Mouse (Mus musculus) neural tube, embryonic 12.5 days (tissue): Measurements from ENCODE around the gene Zfp385b. TPM values are rescaled to one million over a fixed set of nuclear protein-coding genes. Genes with fewer than 3 reads are reported as not detected.

Source experiments
- ATAC-seq: fragments of 200-750 bp; cut with Nextera tagmentation; 2 replicates; pipeline ENCODE4 v1.8.0; 2017; ENCODE audit warnings: low read depth, mild to moderate bottlenecking, moderate TSS enrichment, moderate library complexity; ENCODE audit not compliant: low FRiP score
- H3K27ac ChIP-seq: fragments of 300-500 bp; sonication (generic); 2 replicates; pipeline ENCODE4 v1.5.1; 2016
- H3K27me3 ChIP-seq: fragments of 300-500 bp; sonication (generic); replicated peaks from 2 replicates; pipeline ENCODE4 v1.6.1; 2016; ENCODE audit warnings: mild to moderate bottlenecking
- H3K36me3 ChIP-seq: fragments of 300-500 bp; sonication (generic); 2 replicates; pipeline ENCODE4 v1.6.1; 2016; ENCODE audit warnings: mild to moderate bottlenecking
- H3K4me1 ChIP-seq: fragments of 300-500 bp; sonication (generic); 2 replicates; pipeline ENCODE4 v1.6.1; 2016
- H3K4me2 ChIP-seq: fragments of 300-500 bp; sonication (generic); replicated peaks from 2 replicates; pipeline ENCODE4 v1.6.1; 2016; ENCODE audit warnings: mild to moderate bottlenecking
- H3K4me3 ChIP-seq: fragments of 300-500 bp; sonication (generic); 2 replicates; pipeline ENCODE4 v1.5.1; 2016
- H3K9ac ChIP-seq: fragments of 300-500 bp; sonication (generic); 2 replicates; pipeline ENCODE4 v1.6.1; 2016; ENCODE audit warnings: mild to moderate bottlenecking
- H3K9me3 ChIP-seq: fragments of 300-500 bp; sonication (generic); 2 replicates; pipeline ENCODE4 v1.6.1; 2016; ENCODE audit warnings: mild to moderate bottlenecking
- WGBS: fragments of 180-500 bp; shearing (Covaris S2); methylation state at CpG from one replicate; pipeline ENCODE4 v1.1.7; 2016; 5-methylcytosine and 5-hydroxymethylcytosine counted together
- polyA plus RNA-seq: library from polyadenylated mRNA; unstranded; fragments of >200 nt; fragmentation: Nextera tagmentation; extraction: Ambion mirVana; gene quantifications from 2 replicates; pipeline ENCODE4 v1.2.1, GENCODE M21; 2016

Zfp385b gene
- polyA plus RNA-seq = 3.6 and 3.8 TPM in 2 replicates

GRCm38 (mm10) chr2:77819539-77819938 is at the start of gene Zfp385b:
Zfp385b (minus strand) TSS chr2:77819639.
- Histone ChIP-seq H3K27ac (no peak within 1 kb of the TSS), H3K27me3 (peaks cover 25% of the 10 kb centered on the region), H3K4me2 (no peak within 1 kb of the TSS), H3K36me3 (no peaks in the 10 kb centered on the region), H3K4me1 (peaks cover 10% of the 10 kb centered on the region), H3K9ac (no peak within 1 kb of the TSS), H3K4me3 (no peak within 1 kb of the TSS), H3K9me3 (no peaks in the 10 kb centered on the region)
- no peak for ATAC-seq

DNA sequence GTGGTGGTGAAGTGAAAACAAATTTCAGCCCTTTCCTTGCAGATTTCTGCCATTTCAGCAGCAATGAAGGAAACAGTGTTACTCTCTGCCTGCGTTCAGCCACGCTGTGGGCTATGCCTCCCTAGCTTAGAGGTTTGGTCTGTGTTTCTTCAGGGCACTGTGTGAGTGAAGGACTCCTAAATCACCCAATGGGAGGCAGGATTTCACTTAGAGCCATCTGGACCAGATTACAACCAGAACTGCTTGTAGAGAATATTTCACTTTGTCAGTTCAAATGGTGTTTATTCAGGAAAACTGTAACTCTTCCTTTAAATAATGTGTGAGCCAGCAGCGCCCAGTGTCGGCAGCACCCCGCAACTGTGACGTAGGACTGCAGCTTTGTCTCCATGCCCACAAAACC is 44.5 kb upstream of the Zfp385b start:
- H3K27ac ChIP-seq = no peak overlapping the region
- no peaks in the 10 kb centered on the region for H3K9me3 ChIP-seq
- WGBS = 65% methylated on average over 6 of the region's 6 CpGs
- no peaks in the 10 kb centered on the region for H3K36me3 ChIP-seq
- H3K4me1 ChIP-seq = no peaks in the 10 kb centered on the region
- H3K4me3 ChIP-seq = no peak overlapping the region
- H3K9ac ChIP-seq = no peak overlapping the region
- ATAC-seq = no peak
- H3K27me3 ChIP-seq = no peaks in the 10 kb centered on the region
- H3K4me2 ChIP-seq = peak overlapping the region; percentile 16; the same call in 1 of the 2 replicates

DNA sequence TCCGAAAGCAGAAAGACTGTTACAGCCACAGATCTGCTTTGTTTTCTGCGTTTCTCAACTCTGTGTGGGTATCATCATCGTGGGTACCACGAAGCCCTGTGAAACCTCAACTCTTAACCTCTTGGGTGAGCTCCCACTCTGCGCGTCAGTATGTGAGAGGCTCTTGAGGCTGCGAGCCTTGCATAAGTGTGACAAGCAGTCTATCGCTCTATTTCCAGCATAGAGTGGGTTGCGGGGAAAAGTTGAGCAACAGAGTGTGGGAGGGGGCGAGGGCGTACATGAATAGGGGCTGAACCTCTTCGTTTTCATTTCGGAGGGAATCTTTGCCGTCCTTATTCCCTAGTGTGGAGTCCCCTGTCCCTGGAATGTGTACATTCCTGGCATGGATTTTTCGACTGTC is 44.1 kb upstream of the Zfp385b start:
- H3K27me3 ChIP-seq = no peaks in the 10 kb centered on the region
- peak overlapping the region; percentile 16; the same call in 1 of the 2 replicates for H3K4me2 ChIP-seq
- 82% methylated on average over 15 of the region's 15 CpGs for WGBS
- H3K4me3 ChIP-seq = no peak overlapping the region
- H3K27ac ChIP-seq = no peak overlapping the region
- H3K36me3 ChIP-seq = no peaks in the 10 kb centered on the region
- ATAC-seq = no peak
- H3K9ac ChIP-seq = no peak overlapping the region
- H3K9me3 ChIP-seq = no peaks in the 10 kb centered on the region
- H3K4me1 ChIP-seq = no peaks in the 10 kb centered on the region

DNA sequence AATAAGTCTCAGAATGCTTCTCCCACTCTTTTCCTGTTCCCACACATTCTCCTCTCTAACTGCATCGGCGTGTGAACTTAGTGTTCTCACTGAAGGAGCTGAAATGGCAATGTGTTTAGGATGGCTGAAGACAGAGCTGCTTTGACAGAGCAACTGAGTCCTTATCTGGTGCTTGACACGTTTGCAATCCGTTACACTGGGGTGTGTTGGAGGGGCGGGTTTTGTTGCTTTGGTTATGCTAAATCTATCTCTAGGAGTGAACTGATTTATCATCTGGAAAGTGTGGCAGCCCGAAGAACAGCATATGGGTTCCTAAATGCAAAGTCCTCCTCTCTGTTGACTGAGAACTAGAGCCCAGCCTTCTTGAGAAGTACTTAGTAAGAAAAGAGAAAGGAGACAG is 22.0 kb upstream of the Zfp385b start:
- no peak for ATAC-seq
- Histone ChIP-seq H3K27me3 (no peaks in the 10 kb centered on the region), H3K4me2 (no peak overlapping the region), H3K4me3 (no peak overlapping the region), H3K4me1 (no peaks in the 10 kb centered on the region), H3K9me3 (no peaks in the 10 kb centered on the region), H3K9ac (no peak overlapping the region), H3K36me3 (no peaks in the 10 kb centered on the region), H3K27ac (no peak overlapping the region)
- WGBS = 56% methylated on average over 6 of the region's 6 CpGs

DNA sequence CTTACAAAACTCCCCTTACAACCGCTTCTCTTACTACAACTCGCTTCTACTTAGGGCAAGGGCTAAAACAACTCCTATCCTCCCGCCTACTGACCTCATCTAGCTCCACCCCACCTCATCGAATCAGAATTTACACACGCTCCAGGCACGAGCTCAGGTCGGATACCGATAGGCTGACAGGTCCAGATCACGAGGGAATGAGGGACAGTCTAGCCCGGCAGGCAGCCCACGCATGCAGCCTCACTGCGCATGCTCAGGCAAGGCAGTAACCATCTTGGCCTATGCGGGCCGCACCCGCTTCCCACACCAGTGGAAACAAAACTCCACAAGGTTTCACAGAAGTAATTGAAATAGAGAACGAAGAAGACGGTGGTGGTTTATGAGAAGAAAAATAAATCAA is 20.1 kb upstream of the Zfp385b start:
- Histone ChIP-seq H3K27me3 (no peaks in the 10 kb centered on the region), H3K4me1 (no peaks in the 10 kb centered on the region), H3K36me3 (no peaks in the 10 kb centered on the region), H3K4me2 (no peak overlapping the region), H3K9me3 (no peaks in the 10 kb centered on the region), H3K4me3 (no peak overlapping the region), H3K9ac (no peak overlapping the region), H3K27ac (no peak overlapping the region)
- ATAC-seq = no peak
- 84% methylated on average over 17 of the region's 17 CpGs for whole genome bisulfite sequencing

- Histone ChIP-seq H3K27me3 (no peaks in the 10 kb centered on the region), H3K4me1 (no peaks in the 10 kb centered on the region), H3K9me3 (no peaks in the 10 kb centered on the region), H3K4me2 (no peak overlapping the region), H3K36me3 (no peaks in the 10 kb centered on the region), H3K27ac (no peak overlapping the region), H3K9ac (no peak overlapping the region), H3K4me3 (no peak overlapping the region)
- 90% methylated on average over 1 of the region's 1 CpGs for WGBS
- no peak for ATAC-seq
Observed at GRCm38 (mm10) chr2:77838688-77839087, 19.2 kb upstream of the Zfp385b start.

- 63% methylated on average over 3 of the region's 3 CpGs for WGBS
- H3K4me3 ChIP-seq = no peak overlapping the region
Observed at GRCm38 (mm10) chr2:77835781-77836180, 16.3 kb upstream of the Zfp385b start.

DNA sequence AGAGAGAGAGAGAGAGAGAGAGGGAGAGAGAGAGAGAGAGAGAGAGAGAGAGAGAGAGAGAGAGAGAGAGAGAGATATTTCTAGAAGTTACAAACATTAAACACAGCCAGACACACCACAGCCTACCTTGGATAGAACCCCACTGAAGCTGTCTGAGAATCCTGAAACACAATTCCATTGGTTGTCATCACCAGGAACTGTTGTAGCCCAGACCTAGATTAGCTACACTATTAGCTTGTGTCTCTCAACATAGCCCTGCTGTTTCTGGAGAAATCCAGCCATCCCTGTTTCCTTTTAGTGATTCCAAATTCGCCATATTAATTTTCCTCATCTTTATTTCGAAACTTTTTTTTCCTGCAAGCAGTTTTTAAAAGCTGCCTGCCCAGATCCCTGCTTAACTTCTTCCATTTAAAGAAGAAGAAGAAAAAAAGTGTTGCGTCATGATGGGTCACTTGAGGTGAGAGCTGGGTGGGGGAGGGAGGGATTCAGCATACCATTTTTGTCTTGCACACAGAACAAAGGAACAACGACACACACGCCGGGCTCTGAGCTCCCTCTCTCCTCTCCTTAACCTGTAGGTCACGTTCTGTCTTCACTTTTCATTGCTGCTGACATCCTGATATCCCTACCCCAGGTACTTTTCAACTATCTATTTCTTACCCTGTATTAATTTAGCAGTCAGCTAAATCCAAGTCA is 6.8 kb upstream of the Zfp385b start:
- 73% methylated on average over 7 of the region's 7 CpGs for WGBS

More at GRCm38 (mm10) chr2:77835781-77836180, 16.3 kb upstream of the Zfp385b start:
- Histone ChIP-seq H3K4me2 (no peak overlapping the region), H3K27ac (no peak overlapping the region), H3K36me3 (no peaks in the 10 kb centered on the region), H3K9me3 (no peaks in the 10 kb centered on the region), H3K4me1 (no peaks in the 10 kb centered on the region), H3K27me3 (no peaks in the 10 kb centered on the region), H3K9ac (no peak overlapping the region)
- no peak for ATAC-seq

DNA sequence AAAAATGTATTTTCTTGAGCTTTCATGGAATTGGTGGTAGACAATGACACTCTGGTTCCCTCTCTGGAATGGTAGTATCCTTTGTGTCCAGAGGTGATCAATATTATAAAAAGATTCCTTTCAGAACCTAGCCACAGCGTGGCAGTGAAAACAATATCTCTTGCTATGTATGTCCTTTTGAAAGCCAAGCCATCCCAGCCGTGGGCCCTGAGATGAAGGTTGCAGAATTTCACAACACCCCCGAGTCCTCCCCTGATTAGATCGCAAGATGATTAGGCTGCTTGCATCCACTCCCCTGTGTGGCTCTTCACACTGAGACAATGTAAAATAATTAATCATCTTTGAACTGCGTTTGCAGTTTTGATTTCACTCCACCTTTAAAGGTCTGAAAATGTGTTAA is 3.6 kb upstream of the Zfp385b start:
- no peak overlapping the region for H3K9ac ChIP-seq
- no peak overlapping the region for H3K4me3 ChIP-seq
- no peaks in the 10 kb centered on the region for H3K9me3 ChIP-seq
- H3K36me3 ChIP-seq = no peaks in the 10 kb centered on the region
- H3K27ac ChIP-seq = no peak overlapping the region
- no peaks in the 10 kb centered on the region for H3K27me3 ChIP-seq
- no peak overlapping the region for H3K4me2 ChIP-seq
- WGBS = 89% methylated on average over 5 of the region's 5 CpGs
- ATAC-seq = no peak
- H3K4me1 ChIP-seq = no peaks in the 10 kb centered on the region

More for the DNA sequence above, 6.8 kb upstream of the Zfp385b start:
- Histone ChIP-seq H3K4me1 (no peaks in the 10 kb centered on the region), H3K9ac (no peak overlapping the region), H3K36me3 (no peaks in the 10 kb centered on the region), H3K9me3 (no peaks in the 10 kb centered on the region), H3K27me3 (no peaks in the 10 kb centered on the region), H3K27ac (no peak overlapping the region), H3K4me3 (no peak overlapping the region), H3K4me2 (no peak overlapping the region)
- no peak for ATAC-seq

DNA sequence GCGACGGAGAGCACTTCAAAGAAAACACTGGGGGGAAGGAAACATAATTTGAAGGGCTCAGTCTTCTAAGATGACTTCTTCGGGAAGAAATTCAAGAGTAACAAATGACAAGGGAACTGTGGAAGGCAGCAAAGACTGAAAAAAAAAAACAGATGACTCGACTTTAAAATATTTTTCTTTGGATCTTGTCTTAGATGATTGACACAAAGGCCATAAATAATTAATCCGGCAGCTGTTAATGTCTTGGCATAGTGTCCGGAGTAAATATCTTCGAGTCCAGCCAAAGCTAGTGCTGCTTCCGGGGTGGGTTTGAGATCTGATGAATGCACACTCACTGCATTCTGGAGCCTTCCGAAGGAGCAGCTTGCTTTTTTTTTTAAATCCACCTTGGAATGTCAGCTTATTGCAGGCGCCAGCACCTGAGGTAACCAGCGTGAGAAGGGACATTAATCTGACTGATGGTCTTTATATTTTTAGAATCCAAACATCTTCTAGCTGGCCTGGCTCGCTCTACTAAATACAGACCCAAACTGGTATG is 2.0 kb downstream of the Zfp385b start:
- peak overlapping the region; percentile 61 for H3K4me3 ChIP-seq
- H3K27ac ChIP-seq = no peak overlapping the region
- ATAC-seq = no peak
- H3K9ac ChIP-seq = peak overlapping the region; percentile 57; the same call in 1 of the 2 replicates
- peaks cover 29% of the 10 kb centered on the region for H3K27me3 ChIP-seq
- H3K4me2 ChIP-seq = peak overlapping the region; percentile 100
- peaks cover 10% of the 10 kb centered on the region for H3K4me1 ChIP-seq
- H3K9me3 ChIP-seq = no peaks in the 10 kb centered on the region
- 39% methylated on average over 12 of the region's 12 CpGs for WGBS
- no peaks in the 10 kb centered on the region for H3K36me3 ChIP-seq

DNA sequence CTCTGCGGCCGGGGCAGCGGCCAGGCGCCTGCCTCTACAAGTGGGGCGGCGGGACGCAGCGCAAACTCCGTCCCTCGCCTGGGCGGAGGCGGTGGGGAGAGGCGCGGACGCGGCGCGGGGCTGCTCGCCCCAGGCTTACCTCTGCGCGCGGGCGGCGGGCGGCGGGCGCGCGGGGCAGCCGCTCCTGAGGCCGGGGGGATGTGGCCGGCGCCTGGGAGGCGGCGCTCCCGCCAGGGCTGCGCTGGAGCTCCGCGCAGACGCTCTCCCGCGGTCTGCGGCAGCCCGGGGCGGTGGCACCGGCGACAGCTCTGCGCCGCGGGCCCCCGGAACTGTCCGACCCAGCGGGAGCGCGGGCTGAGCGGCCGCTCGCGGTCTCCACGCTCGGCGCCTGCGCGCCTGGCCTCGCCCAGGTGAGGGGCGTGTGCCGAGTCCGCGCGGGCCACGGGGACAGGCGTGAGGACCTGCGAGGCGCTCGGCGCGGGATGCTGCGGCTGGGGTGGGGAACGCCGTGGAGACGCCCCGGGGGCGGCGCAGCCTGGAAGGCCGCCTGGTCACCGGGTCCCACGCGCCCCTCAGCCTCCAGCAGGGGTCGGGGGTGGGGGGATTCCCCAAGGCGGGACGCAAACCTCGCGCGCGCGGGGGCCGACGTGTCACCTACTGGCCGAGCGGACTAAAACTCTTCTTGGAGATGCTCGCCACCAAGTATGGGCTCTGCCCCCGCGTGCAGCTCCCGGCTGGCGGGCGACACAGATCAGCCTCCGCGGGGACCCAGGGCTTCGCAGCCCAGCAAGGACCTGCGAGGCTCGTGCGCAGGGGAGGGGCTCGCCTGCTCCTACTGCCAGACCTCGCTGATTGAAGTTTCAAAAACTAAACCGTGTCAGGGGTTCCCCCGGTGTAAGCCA is 2.8 kb downstream of the Zfp385b start:
- H3K4me1 ChIP-seq = peaks cover 10% of the 10 kb centered on the region
- no peaks in the 10 kb centered on the region for H3K9me3 ChIP-seq
- H3K27ac ChIP-seq = no peak overlapping the region
- no peaks in the 10 kb centered on the region for H3K36me3 ChIP-seq
- WGBS = under 1% methylated on average over 116 of the region's 116 CpGs
- ATAC-seq = peak; percentile 89
- peak overlapping the region; percentile 57 for H3K9ac ChIP-seq
- peak overlapping the region; percentile 61 for H3K4me3 ChIP-seq
- peaks cover 29% of the 10 kb centered on the region for H3K27me3 ChIP-seq
- H3K4me2 ChIP-seq = peak overlapping the region; percentile 100

DNA sequence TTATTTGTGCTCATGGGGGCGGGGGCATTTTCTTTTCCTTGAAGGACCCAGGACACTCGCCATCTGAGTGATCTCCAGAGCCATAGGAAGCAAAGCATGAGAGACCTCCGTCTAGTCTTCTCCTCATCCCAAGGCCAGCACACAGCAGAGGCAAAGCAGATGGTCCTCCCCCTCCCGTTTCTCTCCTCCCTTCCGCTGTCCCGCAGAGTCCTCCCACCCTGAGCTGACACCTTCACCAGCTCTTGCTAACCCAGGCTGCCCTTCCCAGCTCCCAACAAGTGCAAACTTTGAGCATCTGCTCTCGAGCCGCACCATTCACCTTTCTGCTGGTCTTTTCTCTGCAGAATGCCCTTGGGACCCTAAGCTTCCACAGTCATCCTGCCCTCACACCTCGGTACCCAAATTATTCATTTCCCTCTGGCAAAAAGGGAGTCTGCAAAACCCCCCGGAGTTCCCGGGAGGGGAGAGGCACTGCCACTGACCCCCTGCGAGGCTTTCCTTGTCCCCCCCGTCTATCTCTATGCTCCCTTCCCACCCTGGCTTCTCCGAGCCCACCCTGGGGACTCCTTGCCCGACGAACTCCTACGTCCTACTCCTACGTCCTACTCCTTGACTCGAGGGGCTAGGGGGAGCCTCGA is 3.5 kb downstream of the Zfp385b start:
- H3K4me1 ChIP-seq = peaks cover 10% of the 10 kb centered on the region
- peak overlapping the region; percentile 100 for H3K4me2 ChIP-seq
- peaks cover 29% of the 10 kb centered on the region for H3K27me3 ChIP-seq
- H3K4me3 ChIP-seq = peak overlapping the region; percentile 61
- H3K9ac ChIP-seq = peak overlapping the region; percentile 57
- ATAC-seq = no peak
- no peaks in the 10 kb centered on the region for H3K36me3 ChIP-seq
- no peak overlapping the region; the same call in 1 of the 2 replicates for H3K27ac ChIP-seq
- no peaks in the 10 kb centered on the region for H3K9me3 ChIP-seq
- WGBS = 5% methylated on average over 20 of the region's 20 CpGs
